In the genomic region with DNA sequence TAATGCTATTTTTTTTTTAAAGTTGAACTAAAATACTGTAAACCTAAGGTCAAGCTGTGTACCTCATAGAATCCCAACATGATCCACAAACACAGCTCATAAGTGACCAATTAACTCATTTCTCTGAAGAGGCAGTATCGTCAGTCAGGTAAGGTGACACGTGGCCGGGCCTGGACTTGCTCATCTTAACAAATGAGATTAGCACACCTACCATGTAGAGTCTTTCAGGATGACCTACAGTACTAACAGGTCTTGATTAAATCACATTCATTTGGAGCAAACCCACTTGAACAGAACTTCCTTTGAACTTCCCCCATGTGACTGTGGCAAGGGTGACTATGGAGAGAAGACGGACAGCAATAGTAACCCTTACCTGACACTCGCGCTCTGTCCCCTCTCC, we compare ENCODE assay signal across 14 mouse cellular contexts.
"Had no signal": no experiment of that assay in that cellular context is flagged by ENCODE, and none has a peak within 500 bp of the region (broad histone marks: within the 10 kb centered on the region; RNA-seq: fewer than 3 reads in every experiment).

No protein-coding gene starts in this region.

- DNase-seq: layer of hippocampus, adult 9-11 months; layer of hippocampus, postnatal 36 days; lung, postnatal 14 days; retina, postnatal 1 day; right cerebral cortex, postnatal 14 days; thymus, postnatal 36 days had no signal

- H3K9me3 ChIP-seq: limb, embryonic 15.5 days; liver, embryonic 12.5 days; lung, embryonic 15.5 days; neural tube, embryonic 13.5 days had no signal

- ATAC-seq: liver, embryonic 12.5 days; midbrain, embryonic 16.5 days had no signal

- H3K36me3 ChIP-seq: limb, embryonic 15.5 days; liver, embryonic 12.5 days; lung, embryonic 15.5 days; neural tube, embryonic 13.5 days had no signal

- H3K4me2 ChIP-seq: limb, embryonic 15.5 days; liver, embryonic 12.5 days; lung, embryonic 15.5 days; midbrain, embryonic 11.5 days; neural tube, embryonic 13.5 days had no signal

- H3K4me3 ChIP-seq: limb, embryonic 15.5 days; liver, embryonic 12.5 days; lung, embryonic 15.5 days; megakaryocyte, embryonic 14.5 days; neural tube, embryonic 13.5 days had no signal

- H3K9ac ChIP-seq: limb, embryonic 15.5 days; liver, embryonic 12.5 days; lung, embryonic 15.5 days; neural tube, embryonic 13.5 days had no signal

- H3K27ac ChIP-seq: limb, embryonic 15.5 days; liver, embryonic 12.5 days; lung, embryonic 15.5 days; macrophage; neural tube, embryonic 13.5 days had no signal

- H3K4me1 ChIP-seq: limb, embryonic 15.5 days; liver, embryonic 12.5 days; lung, embryonic 15.5 days; megakaryocyte, embryonic 14.5 days; neural tube, embryonic 13.5 days had no signal

- H3K27me3 ChIP-seq: limb, embryonic 15.5 days; liver, embryonic 12.5 days; lung, embryonic 15.5 days; megakaryocyte, embryonic 14.5 days; neural tube, embryonic 13.5 days had no signal
